Mouse (Mus musculus) CH12.LX (cell line): Measurements from ENCODE around the gene Olfr18. TPM values are rescaled to one million over a fixed set of nuclear protein-coding genes. Genes with fewer than 3 reads are reported as not detected.

Experiments used
- DNase-seq: peaks from one replicate; pipeline ENCODE4 v3.0.0-alpha.2; 2013; ENCODE audit errors: extremely low read depth
- H3K27ac ChIP-seq: 2 replicates; pipeline ENCODE4 v1.5.1; 2012; ENCODE audit warnings: low read depth, mild to moderate bottlenecking, control low read depth, moderate library complexity; ENCODE audit not compliant: insufficient read depth
- H3K27me3 ChIP-seq: replicated peaks from 2 replicates; pipeline ENCODE3; 2012; ENCODE audit warnings: inconsistent platforms
- H3K36me3 ChIP-seq, 2 experiments: replicated peaks in 1 of 2; 2 replicates each; pipeline versions ENCODE3 to v1.6.1; 2012; ENCODE audit warnings: inconsistent platforms in 1 of 2, low read length in 1 of 2, mild to moderate bottlenecking in 1 of 2, mixed read lengths in 1 of 2, moderate library complexity in 1 of 2; ENCODE audit not compliant: control insufficient read depth in 1 of 2, insufficient read depth in 1 of 2
- H3K4me1 ChIP-seq, 2 experiments: 2 replicates each; pipeline ENCODE4 v1.6.1; 2012; ENCODE audit warnings: inconsistent platforms in 1 of 2, moderate library complexity in 1 of 2; ENCODE audit not compliant: insufficient read depth in 2 of 2, control insufficient read depth in 1 of 2
- H3K4me2 ChIP-seq: 2 replicates; pipeline ENCODE4 v1.6.1; 2012; ENCODE audit warnings: low read depth, mild to moderate bottlenecking, control low read depth; ENCODE audit not compliant: poor library complexity, insufficient read depth, severe bottlenecking
- H3K4me3 ChIP-seq, 3 experiments: fragments of 150-350 bp in 1 of 3; sonication (generic) in 1 of 3; replicated peaks in 1 of 3; 2 replicates each; pipeline versions ENCODE3 to v1.5.1; 2011 to 2012; ENCODE audit warnings: low read depth in 2 of 3, low read length in 2 of 3, mild to moderate bottlenecking in 2 of 3, moderate library complexity in 2 of 3, control low read depth in 1 of 3, improper control_type of control experiment in 1 of 3, inconsistent platforms in 1 of 3, mixed read lengths in 1 of 3; ENCODE audit not compliant: poor library complexity in 1 of 3
- H3K79me2 ChIP-seq: replicated peaks from 2 replicates; pipeline ENCODE4 v1.6.1; 2012; ENCODE audit warnings: mild to moderate bottlenecking, moderate library complexity; ENCODE audit not compliant: control insufficient read depth, poor library complexity, insufficient read depth, severe bottlenecking; ENCODE audit errors: extremely low read depth
- H3K9ac ChIP-seq: 2 replicates; pipeline ENCODE4 v1.6.1; 2012; ENCODE audit warnings: low read depth, mild to moderate bottlenecking, control low read depth, moderate library complexity; ENCODE audit not compliant: insufficient read depth
- H3K9me3 ChIP-seq: replicated peaks from 2 replicates; pipeline ENCODE3; 2012; ENCODE audit warnings: low read length, inconsistent platforms, mixed read lengths
- CHD1 ChIP-seq: IDR thresholded peaks from 2 replicates; pipeline ENCODE4 v1.6.1; 2012; ENCODE audit warnings: low read depth, low read length, improper control_type of control experiment, inconsistent platforms
- CHD2 ChIP-seq: IDR thresholded peaks from 2 replicates; pipeline ENCODE4 v1.6.1; 2011; ENCODE audit warnings: low read length, improper control_type of control experiment
- CTCF ChIP-seq, 2 experiments: IDR thresholded peaks in 1 of 2; conservative IDR thresholded peaks in 1 of 2; 2 replicates each; pipeline ENCODE4 v1.5.1; 2011 to 2012; ENCODE audit warnings: low read depth in 2 of 2, low read length in 2 of 2, improper control_type of control experiment in 1 of 2, inconsistent platforms in 1 of 2, mild to moderate bottlenecking in 1 of 2, moderate library complexity in 1 of 2
- E2F4 ChIP-seq: IDR thresholded peaks from 2 replicates; pipeline ENCODE4 v1.6.1; 2011; ENCODE audit warnings: low read depth, low read length, improper control_type of control experiment; ENCODE audit not compliant: insufficient replicate concordance
- ELF1 ChIP-seq: IDR thresholded peaks from 2 replicates; pipeline ENCODE4 v1.6.1; 2014; ENCODE audit warnings: low read depth, mild to moderate bottlenecking, inconsistent platforms, low read length, improper control_type of control experiment
- EP300 ChIP-seq: IDR thresholded peaks from 2 replicates; pipeline ENCODE4 v1.6.1; 2011; ENCODE audit warnings: low read length, improper control_type of control experiment
- ETS1 ChIP-seq: conservative IDR thresholded peaks from 2 replicates; pipeline ENCODE4 v1.6.1; 2012; ENCODE audit warnings: low read depth, mild to moderate bottlenecking, inconsistent platforms, low read length, improper control_type of control experiment, moderate library complexity
- GABPA ChIP-seq: IDR thresholded peaks from 2 replicates; pipeline ENCODE4 v1.6.1; 2012; ENCODE audit warnings: low read depth, low read length, improper control_type of control experiment, inconsistent platforms; ENCODE audit not compliant: insufficient replicate concordance
- IRF4 ChIP-seq: IDR thresholded peaks from 2 replicates; pipeline ENCODE4 v1.6.1; 2014; ENCODE audit warnings: low read depth, mild to moderate bottlenecking, inconsistent platforms, low read length, improper control_type of control experiment
- KAT2A ChIP-seq: IDR thresholded peaks from 2 replicates; pipeline ENCODE4 v1.6.1; 2012; ENCODE audit warnings: low read length, improper control_type of control experiment, inconsistent platforms; ENCODE audit not compliant: insufficient replicate concordance
- MAFK ChIP-seq: IDR thresholded peaks from 2 replicates; pipeline ENCODE4 v1.6.1; 2011; ENCODE audit warnings: low read length, improper control_type of control experiment; ENCODE audit not compliant: insufficient replicate concordance
- MAX ChIP-seq: IDR thresholded peaks from 2 replicates; pipeline ENCODE4 v1.6.1; 2011; ENCODE audit warnings: low read length, improper control_type of control experiment
- MAZ ChIP-seq: IDR thresholded peaks from 2 replicates; pipeline ENCODE4 v1.6.1; 2012; ENCODE audit warnings: low read depth, mild to moderate bottlenecking, inconsistent platforms, low read length, improper control_type of control experiment, moderate library complexity
- MEF2A ChIP-seq: IDR thresholded peaks from 2 replicates; pipeline ENCODE4 v1.6.1; 2014; ENCODE audit warnings: low read depth, mild to moderate bottlenecking, inconsistent platforms, low read length, improper control_type of control experiment, borderline replicate concordance
- NELFE ChIP-seq: IDR thresholded peaks from 2 replicates; pipeline ENCODE4 v1.6.1; 2011; ENCODE audit warnings: low read depth, low read length, improper control_type of control experiment
- NRF1 ChIP-seq: IDR thresholded peaks from 2 replicates; pipeline ENCODE4 v1.6.1; 2014; ENCODE audit warnings: low read depth, mild to moderate bottlenecking, inconsistent platforms, low read length, improper control_type of control experiment, moderate library complexity
- POLR2A ChIP-seq: IDR thresholded peaks from 2 replicates; pipeline ENCODE4 v1.6.1; 2011; ENCODE audit warnings: low read depth, mild to moderate bottlenecking, improper control_type of control experiment, low read length
- POLR2AphosphoS2 ChIP-seq: IDR thresholded peaks from 2 replicates; pipeline ENCODE4 v1.6.1; 2011; ENCODE audit warnings: low read depth, low read length, improper control_type of control experiment
- RAD21 ChIP-seq: IDR thresholded peaks from 2 replicates; pipeline ENCODE4 v1.6.1; 2011; ENCODE audit warnings: low read depth, mild to moderate bottlenecking, low read length, improper control_type of control experiment, moderate library complexity
- SIN3A ChIP-seq: IDR thresholded peaks from 2 replicates; pipeline ENCODE4 v1.6.1; 2012; ENCODE audit warnings: low read length, improper control_type of control experiment, inconsistent platforms
- SMC3 ChIP-seq: IDR thresholded peaks from 2 replicates; pipeline ENCODE4 v1.6.1; 2011; ENCODE audit warnings: low read depth, low read length, improper control_type of control experiment
- TCF12 ChIP-seq: IDR thresholded peaks from 2 replicates; pipeline ENCODE4 v1.6.1; 2014; ENCODE audit warnings: low read depth, mild to moderate bottlenecking, inconsistent platforms, low read length, improper control_type of control experiment
- UBTF ChIP-seq: IDR thresholded peaks from 2 replicates; pipeline ENCODE4 v1.6.1; 2012; ENCODE audit warnings: low read depth, mild to moderate bottlenecking, inconsistent platforms, low read length, improper control_type of control experiment, moderate library complexity
- USF1 ChIP-seq: IDR thresholded peaks from 2 replicates; pipeline ENCODE4 v1.6.1; 2014; ENCODE audit warnings: low read depth, mild to moderate bottlenecking, inconsistent platforms, low read length, improper control_type of control experiment
- ZC3H11A ChIP-seq: IDR thresholded peaks from 2 replicates; pipeline ENCODE4 v1.6.1; 2012; ENCODE audit warnings: low read depth, mild to moderate bottlenecking, inconsistent platforms, low read length, improper control_type of control experiment
- ZKSCAN1 ChIP-seq: IDR thresholded peaks from 2 replicates; pipeline ENCODE4 v1.6.1; 2012; ENCODE audit warnings: low read depth, inconsistent platforms, low read length, improper control_type of control experiment, borderline replicate concordance
- ZMIZ1 ChIP-seq: IDR thresholded peaks from 2 replicates; pipeline ENCODE4 v1.6.1; 2012; ENCODE audit warnings: low read depth, mild to moderate bottlenecking, inconsistent platforms, low read length, improper control_type of control experiment
- ZNF384 ChIP-seq: IDR thresholded peaks from 2 replicates; pipeline ENCODE4 v1.6.1; 2012; ENCODE audit warnings: low read depth, low read length, improper control_type of control experiment, inconsistent platforms
- dilution Hi-C: fragments of 300-500 bp; cut with MboI; formaldehyde crosslinking; loops from 2 replicates; pipeline ENCODE4 v1.14.3; 2020; ENCODE audit warnings: low sequenced_read_pairs; ENCODE audit not compliant: extremely low pct_unique_long_range_greater_than_20kb, extremely low pct_ligation_motif_present
- in situ Hi-C: fragments of 300-500 bp; cut with MboI; formaldehyde crosslinking; loops from 3 replicates; pipeline ENCODE4 v1.14.3; 2019; ENCODE audit warnings: low sequenced_read_pairs, low pct_ligation_motif_present, low pct_unique_long_range_greater_than_20kb, mixed read lengths
- polyA plus RNA-seq: library from polyadenylated mRNA; unstranded; fragments of >175 nt; gene quantifications from 2 replicates; pipeline ENCODE4 v1.2.1, GENCODE M21; 2012; ENCODE audit warnings: low read depth; ENCODE audit not compliant: insufficient read length
- total RNA-seq, 2 experiments: library from RNA; depleted of rRNA; stranded (reverse); fragments of 300-350 nt in 1 of 2; fragments of >200 nt in 1 of 2; gene quantifications; 2 replicates each; pipeline ENCODE4 v1.2.3; 2012 to 2014

Gene Olfr18
- total and polyA plus RNA-seq, 3 experiments: not detected

DNA sequence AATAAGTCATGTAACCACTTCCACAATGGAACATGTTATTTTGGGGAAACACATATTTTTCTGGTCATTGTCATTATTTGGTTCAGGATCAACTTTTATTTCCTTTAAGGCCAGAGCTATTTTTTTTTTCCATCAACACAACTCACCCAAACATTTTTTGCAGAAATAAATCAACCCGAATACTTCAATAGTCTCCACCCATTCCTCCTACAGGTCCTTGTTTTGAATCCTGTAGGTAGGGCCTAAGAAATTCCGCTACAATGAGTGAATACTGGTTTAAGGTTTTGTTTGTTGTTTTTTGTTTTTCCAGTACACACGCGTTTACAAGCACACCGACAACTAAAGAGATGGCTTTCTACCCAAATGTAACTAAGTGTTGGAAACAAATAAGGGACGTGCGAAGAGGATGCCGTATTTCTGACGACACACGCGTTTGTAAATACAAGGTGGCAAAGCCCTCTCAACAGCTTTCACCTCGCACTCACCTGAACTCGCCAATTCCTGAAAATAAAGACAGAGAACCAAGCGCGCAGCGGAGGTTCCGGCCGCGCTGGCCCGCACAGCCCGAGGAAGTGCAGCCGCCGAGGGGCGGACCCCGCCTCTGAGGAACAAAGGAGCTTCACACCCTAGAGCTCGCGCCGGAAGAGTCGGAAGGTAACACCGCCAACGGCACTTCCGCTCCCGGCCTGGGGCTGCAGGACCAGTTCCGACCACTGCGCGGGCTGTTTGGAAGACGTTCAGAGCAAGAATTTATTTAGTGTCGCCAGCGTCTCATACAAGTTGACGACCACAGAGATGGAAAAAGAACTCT, 48.8 kb upstream of the Olfr18 start, which contains the start of gene Zfp560 (continued):
- TF ChIP-seq EP300 (no peak), UBTF (peak; percentile 100), ETS1 (no peak), CHD1 (0 out of 2 replicates have a peak, but pooled peaks have one; percentile 36), GABPA (peak; percentile 53; the same call in 1 of the 2 replicates), MAZ (0 out of 2 replicates have a peak, but pooled peaks have one; percentile 40), MAFK (no peak), MAX (peak; percentile 78), CHD2 (no peak), TCF12 (peak; percentile 88), MEF2A (peak; percentile 82; the same call in 1 of the 2 replicates), NELFE (peak; percentile 77), ZKSCAN1 (no peak; the same call in 1 of the 2 replicates), ZMIZ1 (no peak)

- no peak overlapping the region for H3K9ac ChIP-seq
- H3K9me3 ChIP-seq: no peaks in the 10 kb centered on the region
- H3K4me3 ChIP-seq: no peak overlapping the region
- peak overlapping the region; percentile 59 for H3K4me2 ChIP-seq
- 0 out of 2 replicates have a peak, but pooled peaks cover 2% of the 10 kb centered on the region for H3K79me2 ChIP-seq
- H3K36me3 ChIP-seq: no peaks in the 10 kb centered on the region
- dilution Hi-C loops: no loop called here
- DNase-seq: no peak
- H3K27me3 ChIP-seq: no peaks in the 10 kb centered on the region
- H3K27ac ChIP-seq: no peak overlapping the region
- in situ Hi-C loops: no loop called here
- TF ChIP-seq TCF12: no peak
- TF ChIP-seq KAT2A: no peak
- TF ChIP-seq MAFK: peak; percentile 75; the same call in 1 of the 2 replicates
- no peak for TF ChIP-seq MAX
- no peak for TF ChIP-seq ZMIZ1
- H3K4me1 ChIP-seq: peaks cover 5 to 18% of the 10 kb centered on the region in 2 experiments; a peak in 3 of 4 replicates
Observed at GRCm38 (mm10) chr9:20383659-20384058, 47.8 kb upstream of the Olfr18 start.

DNA sequence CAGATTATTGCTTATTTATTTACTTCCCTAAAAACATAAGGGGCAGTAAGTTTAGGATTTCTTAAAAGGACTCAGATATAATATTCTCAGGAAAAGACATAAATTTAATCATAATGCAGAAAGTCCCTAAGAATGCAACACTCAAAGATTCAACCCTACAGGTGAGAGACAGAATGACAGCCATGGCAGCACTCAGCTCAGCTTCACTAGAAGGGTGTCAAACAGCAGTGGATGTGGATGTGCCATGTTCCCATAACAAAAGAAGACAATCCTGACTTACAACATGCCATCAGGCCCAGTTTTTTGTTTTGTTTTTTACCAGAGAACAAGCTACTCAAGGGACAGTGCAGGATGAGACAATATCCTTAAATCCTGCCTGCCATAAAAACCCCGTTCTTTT, 38.8 kb upstream of the Olfr18 start:
- H3K4me1 ChIP-seq: peaks cover 0 to 6% of the 10 kb centered on the region in 2 experiments; a peak in 1 of 4 replicates
- H3K79me2 ChIP-seq: 0 out of 2 replicates have a peak, but pooled peaks cover 2% of the 10 kb centered on the region
- dilution Hi-C loops (no loop called here), in situ Hi-C loops (no loop called here)
- H3K27ac ChIP-seq: no peak overlapping the region
- no peak overlapping the region for H3K4me2 ChIP-seq
- H3K9ac ChIP-seq: no peak overlapping the region
- H3K27me3 ChIP-seq: no peaks in the 10 kb centered on the region
- DNase-seq: no peak
- H3K36me3 ChIP-seq: no peaks in the 10 kb centered on the region
- TF ChIP-seq ZC3H11A (no peak), CTCF (conservative IDR thresholded peaks at IDR 0.05 in 1 of 2, IDR thresholded peaks at IDR 0.05 in 1 of 2; ENCODE audit: low read depth in 2 of 2, low read length in 2 of 2) (no peak), TCF12 (no peak), NRF1 (no peak), RAD21 (no peak), IRF4 (no peak), ELF1 (no peak), GABPA (no peak), USF1 (no peak), SMC3 (no peak), ZMIZ1 (no peak), E2F4 (no peak), ZKSCAN1 (no peak), POLR2AphosphoS2 (no peak), MEF2A (no peak), ETS1 (no peak), POLR2A (no peak), ZNF384 (no peak), MAFK (no peak), SIN3A (no peak)
- no peak overlapping the region for H3K4me3 ChIP-seq
- H3K9me3 ChIP-seq: no peaks in the 10 kb centered on the region
